Mouse (Mus musculus): ENCODE measurements around the gene Rnf182.

GRCm38 (mm10) chr13:43688065-43688464 is 72.6 kb downstream of the Rnf182 start:
- TF ChIP-seq CTCF (conservative IDR thresholded peaks at IDR 0.05; ENCODE audit: low read length): no peak
- TF ChIP-seq NANOG (IDR thresholded peaks at IDR 0.05; ENCODE audit: borderline replicate concordance, low read length): no peak
- no peak for TF ChIP-seq POU5F1 (IDR thresholded peaks at IDR 0.05; ENCODE audit: borderline replicate concordance, low read length)

Data from E14TG2a.4 (cell line).